Mouse (Mus musculus) right cerebral cortex, postnatal 36 days (tissue): ENCODE data around the gene Eif2ak4.

Experiments used
- DNase-seq, 2 experiments: peaks; one replicate each; pipeline ENCODE4 v3.0.0; 2022; ENCODE audit warnings: low spot score in 2 of 2, mixed read lengths in 1 of 2

Gene Eif2ak4

GRCm38 (mm10) chr2:118464450-118464849, 76.0 kb downstream of the Eif2ak4 start:
- no peak for DNase-seq

- no peak for DNase-seq
These were observed 77.5 kb downstream of the Eif2ak4 start for GRCm38 (mm10) chr2:118465894-118466293.

- DNase-seq = no peak
These were observed 78.2 kb downstream of the Eif2ak4 start for GRCm38 (mm10) chr2:118466601-118467000.

GRCm38 (mm10) chr2:118468354-118468753, 79.9 kb downstream of the Eif2ak4 start:
- no peak for DNase-seq

GRCm38 (mm10) chr2:118478833-118479549, 90.6 kb downstream of the Eif2ak4 start:
- DNase-seq = no peak

GRCm38 (mm10) chr2:118479550-118479909, 91.1 kb downstream of the Eif2ak4 start, which contains the start of gene Srp14:
Srp14 (minus strand) TSS chr2:118479711.
- DNase-seq = peak; percentile 87 to 91

GRCm38 (mm10) chr2:118480886-118481285, 92.5 kb downstream of the Eif2ak4 start:
- no peak for DNase-seq

GRCm38 (mm10) chr2:118483032-118483431, 94.6 kb downstream of the Eif2ak4 start:
- no peak for DNase-seq

GRCm38 (mm10) chr2:118484386-118484898, 96.0 kb downstream of the Eif2ak4 start:
- peak in 1 of 2 experiments; percentile 44 for DNase-seq

GRCm38 (mm10) chr2:118485415-118485814, 97.0 kb downstream of the Eif2ak4 start:
- no peak for DNase-seq

GRCm38 (mm10) chr2:118486933-118487332, 98.5 kb downstream of the Eif2ak4 start:
- DNase-seq = peak; percentile 42 to 54

- no peak for DNase-seq
These were observed 99.4 kb downstream of the Eif2ak4 start for GRCm38 (mm10) chr2:118487806-118488205.

GRCm38 (mm10) chr2:118490241-118491091, 102.0 kb downstream of the Eif2ak4 start:
- no peak for DNase-seq

GRCm38 (mm10) chr2:118491281-118491731, 102.9 kb downstream of the Eif2ak4 start:
- no peak for DNase-seq

- no peak for DNase-seq
These were observed 103.5 kb downstream of the Eif2ak4 start for GRCm38 (mm10) chr2:118491741-118492395.

GRCm38 (mm10) chr2:118495024-118495423, 106.6 kb downstream of the Eif2ak4 start:
- DNase-seq = no peak

GRCm38 (mm10) chr2:118497890-118498289, 109.5 kb downstream of the Eif2ak4 start:
- DNase-seq = no peak

GRCm38 (mm10) chr2:118498476-118498875, 110.1 kb downstream of the Eif2ak4 start:
- no peak for DNase-seq

- DNase-seq = no peak
These were observed 110.9 kb downstream of the Eif2ak4 start for GRCm38 (mm10) chr2:118499135-118499961.

GRCm38 (mm10) chr2:118500191-118500590, 111.8 kb downstream of the Eif2ak4 start:
- DNase-seq = no peak

- no peak for DNase-seq
These were observed 118.7 kb downstream of the Eif2ak4 start for GRCm38 (mm10) chr2:118507126-118507525.
